Mouse (Mus musculus) MEL (cell line): ENCODE data around the gene Aff3. TPM values are rescaled to one million over a fixed set of nuclear protein-coding genes. Genes with fewer than 3 reads are reported as not detected.
"Not testable (repeated sequence)": the region's sequence is repeated elsewhere in the genome, so short reads cannot be mapped to it uniquely, and the experiment has no call there.

Source experiments
- DNase-seq: peaks from one replicate; pipeline ENCODE4 v3.0.0; 2011; ENCODE audit warnings: low read depth, low spot score
- H3K27ac ChIP-seq: 2 replicates; pipeline ENCODE4 v1.5.1; 2012; ENCODE audit warnings: low read depth, mild to moderate bottlenecking, control low read depth, low read length, moderate library complexity; ENCODE audit not compliant: control insufficient read depth
- H3K27me3 ChIP-seq, 2 experiments: fragments of 150-350 bp in 1 of 2; sonication (generic) in 1 of 2; 2 replicates each; pipeline ENCODE4 v1.6.1; 2012; ENCODE audit warnings: low read length in 2 of 2, mild to moderate bottlenecking in 2 of 2, improper control_type of control experiment in 1 of 2, moderate library complexity in 1 of 2; ENCODE audit not compliant: insufficient read depth in 2 of 2, control insufficient read depth in 1 of 2
- H3K36me3 ChIP-seq, 2 experiments: 2 replicates each; pipeline ENCODE4 v1.6.1; 2012 to 2014; ENCODE audit warnings: low read length in 2 of 2, improper control_type of control experiment in 1 of 2, inconsistent platforms in 1 of 2, mild to moderate bottlenecking in 1 of 2; ENCODE audit not compliant: insufficient read depth in 2 of 2, control insufficient read depth in 1 of 2
- H3K4me1 ChIP-seq, 2 experiments: fragments of 150-350 bp in 1 of 2; sonication (generic) in 1 of 2; 2 replicates each; pipeline ENCODE4 v1.6.1; 2012; ENCODE audit warnings: low read length in 2 of 2, improper control_type of control experiment in 1 of 2, mild to moderate bottlenecking in 1 of 2; ENCODE audit not compliant: insufficient read depth in 2 of 2, control insufficient read depth in 1 of 2
- H3K4me3 ChIP-seq, 2 experiments: fragments of 150-350 bp in 1 of 2; sonication (generic) in 1 of 2; 2 replicates each; pipeline ENCODE4 v1.5.1; 2012; ENCODE audit warnings: low read depth in 2 of 2, low read length in 2 of 2, mild to moderate bottlenecking in 2 of 2, moderate library complexity in 2 of 2, control low read depth in 1 of 2, improper control_type of control experiment in 1 of 2; ENCODE audit not compliant: control insufficient read depth in 1 of 2, insufficient read depth in 1 of 2
- H3K79me2 ChIP-seq: 2 replicates; pipeline ENCODE4 v1.6.1; 2012; ENCODE audit warnings: mild to moderate bottlenecking, low read length, moderate library complexity; ENCODE audit not compliant: control insufficient read depth, poor library complexity, insufficient read depth
- H3K9ac ChIP-seq: 2 replicates; pipeline ENCODE4 v1.6.1; 2012; ENCODE audit warnings: low read depth, mild to moderate bottlenecking, control low read depth, low read length, moderate library complexity; ENCODE audit not compliant: control insufficient read depth, poor library complexity, severe bottlenecking
- H3K9me3 ChIP-seq: fragments of 150-350 bp; sonication (generic); replicated peaks from 2 replicates; pipeline ENCODE4 v1.6.1; 2012; ENCODE audit warnings: mild to moderate bottlenecking, low read length, improper control_type of control experiment, moderate library complexity; ENCODE audit not compliant: insufficient read depth
- CHD1 ChIP-seq: IDR thresholded peaks from 2 replicates; pipeline ENCODE4 v1.6.1; 2012; ENCODE audit warnings: low read depth, mild to moderate bottlenecking, inconsistent platforms, low read length, improper control_type of control experiment
- GABPA ChIP-seq: IDR thresholded peaks from 2 replicates; pipeline ENCODE4 v1.6.1; 2012; ENCODE audit warnings: low read depth, mild to moderate bottlenecking, inconsistent platforms, low read length, improper control_type of control experiment, moderate library complexity
- KAT2A ChIP-seq: conservative IDR thresholded peaks from 2 replicates; pipeline ENCODE4 v1.6.1; 2012; ENCODE audit warnings: low read depth, low read length, improper control_type of control experiment, inconsistent platforms
- MAFK ChIP-seq: IDR thresholded peaks from 2 replicates; pipeline ENCODE4 v1.6.1; 2011; ENCODE audit warnings: low read depth, mild to moderate bottlenecking, low read length, improper control_type of control experiment, borderline replicate concordance
- NELFE ChIP-seq: IDR thresholded peaks from 2 replicates; pipeline ENCODE4 v1.6.1; 2011; ENCODE audit warnings: low read depth, low read length, improper control_type of control experiment
- NRF1 ChIP-seq: IDR thresholded peaks from 2 replicates; pipeline ENCODE4 v1.6.1; 2014; ENCODE audit warnings: low read depth, mild to moderate bottlenecking, inconsistent platforms, low read length, improper control_type of control experiment, moderate library complexity; ENCODE audit not compliant: poor library complexity, insufficient read depth, severe bottlenecking
- POLR2A ChIP-seq, 2 experiments: IDR thresholded peaks; 2 replicates each; pipeline ENCODE4 v1.6.1; 2011 to 2012; ENCODE audit warnings: low read length in 2 of 2, mild to moderate bottlenecking in 2 of 2, control low read depth in 1 of 2, improper control_type of control experiment in 1 of 2, low read depth in 1 of 2, moderate library complexity in 1 of 2; ENCODE audit not compliant: control insufficient read depth in 1 of 2, insufficient read depth in 1 of 2, poor library complexity in 1 of 2
- POLR2AphosphoS5 ChIP-seq: IDR thresholded peaks from 2 replicates; pipeline ENCODE4 v1.6.1; 2012; ENCODE audit warnings: low read depth, borderline replicate concordance, mild to moderate bottlenecking, inconsistent platforms, low read length, moderate library complexity, mixed read lengths
- TAL1 ChIP-seq: IDR thresholded peaks from 2 replicates; pipeline ENCODE4 v1.6.1; 2012; ENCODE audit warnings: mild to moderate bottlenecking, inconsistent platforms, low read length, moderate library complexity, mixed read lengths
- TCF12 ChIP-seq: IDR thresholded peaks from 2 replicates; pipeline ENCODE4 v1.6.1; 2014; ENCODE audit warnings: low read depth, mild to moderate bottlenecking, inconsistent platforms, low read length, improper control_type of control experiment, moderate library complexity
- ZKSCAN1 ChIP-seq: IDR thresholded peaks from 2 replicates; pipeline ENCODE4 v1.6.1; 2012; ENCODE audit warnings: low read depth, mild to moderate bottlenecking, inconsistent platforms, low read length, improper control_type of control experiment, moderate library complexity
- polyA plus RNA-seq, 2 experiments: library from polyadenylated mRNA; stranded (reverse) in 1 of 2; unstranded in 1 of 2; fragments of >175 nt in 1 of 2; fragments of >200 nt in 1 of 2; gene quantifications; 2 replicates each; pipeline versions ENCODE4 v1.2.1 to v1.2.4; 2012; ENCODE audit warnings: low replicate concordance in 2 of 2, low read depth in 1 of 2; ENCODE audit not compliant: insufficient read length in 2 of 2, insufficient read depth in 1 of 2, missing spikeins in 1 of 2
- total RNA-seq: library from RNA; depleted of rRNA; stranded (reverse); fragments of 300-350 nt; gene quantifications from 2 replicates; pipeline ENCODE4 v1.2.3, GENCODE M21; 2012

Aff3 gene
- total and polyA plus RNA-seq, 3 experiments = 18.5 to 41.1 (median 25.4) TPM

GRCm38 (mm10) chr1:38436471-38437340 lies 228.0 kb downstream of the Aff3 start:
- Histone ChIP-seq H3K4me3 (no peak overlapping the region), H3K9ac (no peak overlapping the region), H3K4me1 (peaks cover 0 to 8% of the 10 kb centered on the region in 2 experiments; a peak in 1 of 4 replicates), H3K36me3 (peaks cover 2 to 4% of the 10 kb centered on the region in 2 experiments), H3K27me3 (no peaks in the 10 kb centered on the region), H3K79me2 (no peaks in the 10 kb centered on the region), H3K27ac (no peak overlapping the region), H3K9me3 (no peaks in the 10 kb centered on the region)
- no peak for DNase-seq
- no peak for TF ChIP-seq TAL1
- TF ChIP-seq GABPA = no peak
- no peak for TF ChIP-seq MAFK
- TF ChIP-seq KAT2A = no peak
- TF ChIP-seq TCF12 = no peak
- no peak for TF ChIP-seq POLR2A (IDR thresholded peaks at IDR 0.05; ENCODE audit: control insufficient read depth in 1 of 2, insufficient read depth in 1 of 2, low read depth in 1 of 2, low read length in 2 of 2, poor library complexity in 1 of 2)
- TF ChIP-seq NELFE = no peak
- no peak for TF ChIP-seq NRF1
- TF ChIP-seq CHD1 = no peak
- TF ChIP-seq POLR2AphosphoS5 = no peak
- no peak for TF ChIP-seq ZKSCAN1

GRCm38 (mm10) chr1:38430311-38430710 lies 234.4 kb downstream of the Aff3 start:
- H3K4me1 ChIP-seq, DNase-seq, H3K27me3 ChIP-seq, H3K36me3 ChIP-seq, H3K9me3 ChIP-seq, H3K27ac ChIP-seq, H3K79me2 ChIP-seq, H3K4me3 ChIP-seq, H3K9ac ChIP-seq: not testable (repeated sequence)
